Mouse (Mus musculus) heart, embryonic 13.5 days (tissue): ENCODE results near the gene Uspl1. TPM values are rescaled to one million over a fixed set of nuclear protein-coding genes. Genes with fewer than 3 reads are reported as not detected.

Experiments used
- ATAC-seq: fragments of 200-750 bp; cut with Nextera tagmentation; 2 replicates; pipeline ENCODE4 v1.8.0; 2017; ENCODE audit warnings: moderate TSS enrichment; ENCODE audit not compliant: insufficient number of reproducible peaks, low FRiP score, low TSS enrichment; ENCODE audit errors: extremely low read depth
- H3K27ac ChIP-seq: fragments of 300-500 bp; sonication (generic); replicated peaks from 2 replicates; pipeline ENCODE4 v1.5.1; 2015; ENCODE audit warnings: moderate library complexity, mild to moderate bottlenecking, inconsistent platforms
- H3K27me3 ChIP-seq: fragments of 300-500 bp; sonication (generic); replicated peaks from 2 replicates; pipeline ENCODE4 v1.6.1; 2015; ENCODE audit warnings: mild to moderate bottlenecking, inconsistent platforms
- H3K36me3 ChIP-seq: fragments of 300-500 bp; sonication (generic); 2 replicates; pipeline ENCODE4 v1.6.1; 2015; ENCODE audit warnings: mild to moderate bottlenecking, inconsistent platforms
- H3K4me1 ChIP-seq: fragments of 300-500 bp; sonication (generic); 2 replicates; pipeline ENCODE4 v1.6.1; 2015; ENCODE audit warnings: inconsistent platforms
- H3K4me2 ChIP-seq: fragments of 300-500 bp; sonication (generic); 2 replicates; pipeline ENCODE4 v1.6.1; 2015; ENCODE audit warnings: inconsistent platforms, mild to moderate bottlenecking, moderate library complexity
- H3K4me3 ChIP-seq: fragments of 300-500 bp; sonication (generic); 2 replicates; pipeline ENCODE4 v1.5.1; 2015; ENCODE audit warnings: moderate library complexity, mild to moderate bottlenecking, inconsistent platforms
- H3K9ac ChIP-seq: fragments of 300-500 bp; sonication (generic); 2 replicates; pipeline ENCODE4 v1.6.1; 2015; ENCODE audit warnings: inconsistent platforms, mild to moderate bottlenecking, moderate library complexity
- H3K9me3 ChIP-seq: fragments of 300-500 bp; sonication (generic); 2 replicates; pipeline ENCODE4 v1.6.1; 2016; ENCODE audit warnings: inconsistent platforms
- WGBS: fragments of 180-500 bp; shearing (Covaris S2); methylation state at CpG from one replicate; pipeline ENCODE4 v1.1.7; 2015; ENCODE audit warnings: mixed read lengths; 5-methylcytosine and 5-hydroxymethylcytosine counted together
- polyA plus RNA-seq: library from polyadenylated mRNA; unstranded; fragments of >200 nt; fragmentation: Nextera tagmentation; extraction: Ambion mirVana; gene quantifications from 2 replicates; pipeline ENCODE4 v1.2.1, GENCODE M21; 2015

Uspl1 gene
- polyA plus RNA-seq, 1 experiment from 2014 or later, result 30.1 TPM

GRCm38 (mm10) chr5:149147386-149148000, 36.7 kb upstream of the Uspl1 start:
- no peak overlapping the region for H3K9ac ChIP-seq
- no peak overlapping the region for H3K4me3 ChIP-seq
- WGBS, result 53% methylated on average over 8 of the region's 8 CpGs
- no peaks in the 10 kb centered on the region for H3K36me3 ChIP-seq
- peaks cover 2% of the 10 kb centered on the region; the same call in 1 of the 2 replicates for H3K9me3 ChIP-seq
- peaks cover 2% of the 10 kb centered on the region; the same call in 1 of the 2 replicates for H3K4me1 ChIP-seq
- no peak overlapping the region for H3K4me2 ChIP-seq
- no peaks in the 10 kb centered on the region for H3K27me3 ChIP-seq
- no peak overlapping the region for H3K27ac ChIP-seq
- no peak for ATAC-seq

- Histone ChIP-seq H3K4me3 (no peak overlapping the region), H3K4me1 (peaks cover 5% of the 10 kb centered on the region; the same call in 1 of the 2 replicates), H3K36me3 (no peaks in the 10 kb centered on the region), H3K27ac (no peak overlapping the region), H3K9ac (no peak overlapping the region), H3K27me3 (no peaks in the 10 kb centered on the region), H3K4me2 (no peak overlapping the region), H3K9me3 (peaks cover 2% of the 10 kb centered on the region; the same call in 1 of the 2 replicates)
- 84% methylated on average over 3 of the region's 3 CpGs for WGBS
- no peak for ATAC-seq
These were observed 33.3 kb upstream of the Uspl1 start for GRCm38 (mm10) chr5:149150882-149151281.

GRCm38 (mm10) chr5:149152063-149152773, 31.9 kb upstream of the Uspl1 start:
- 50% methylated on average over 13 of the region's 13 CpGs for WGBS
- Histone ChIP-seq H3K27me3 (no peaks in the 10 kb centered on the region), H3K4me1 (peaks cover 5% of the 10 kb centered on the region; the same call in 1 of the 2 replicates), H3K4me2 (peak overlapping the region; percentile 25), H3K4me3 (no peak overlapping the region), H3K36me3 (no peaks in the 10 kb centered on the region), H3K9ac (no peak overlapping the region), H3K9me3 (peaks cover 2% of the 10 kb centered on the region; the same call in 1 of the 2 replicates), H3K27ac (peak overlapping the region; percentile 20; the same call in 1 of the 2 replicates)
- no peak; the same call in 1 of the 2 replicates for ATAC-seq

- no peak overlapping the region for H3K4me3 ChIP-seq
- 52% methylated on average over 12 of the region's 12 CpGs for WGBS
- H3K9ac ChIP-seq, result no peak overlapping the region
- peaks cover 2% of the 10 kb centered on the region; the same call in 1 of the 2 replicates for H3K9me3 ChIP-seq
- H3K4me1 ChIP-seq, result peaks cover 5% of the 10 kb centered on the region; the same call in 1 of the 2 replicates
- no peaks in the 10 kb centered on the region for H3K36me3 ChIP-seq
- H3K27me3 ChIP-seq, result no peaks in the 10 kb centered on the region
- no peak for ATAC-seq
- H3K27ac ChIP-seq, result peak overlapping the region; percentile 20; the same call in 1 of the 2 replicates
- peak overlapping the region; percentile 25 for H3K4me2 ChIP-seq
These were observed 31.4 kb upstream of the Uspl1 start for GRCm38 (mm10) chr5:149152774-149153155.

- H3K9ac ChIP-seq, result no peak overlapping the region
- no peak overlapping the region for H3K4me2 ChIP-seq
- H3K27me3 ChIP-seq, result no peaks in the 10 kb centered on the region
- H3K36me3 ChIP-seq, result no peaks in the 10 kb centered on the region
- H3K4me3 ChIP-seq, result no peak overlapping the region
- H3K27ac ChIP-seq, result no peak overlapping the region
- no peak for ATAC-seq
- no peaks in the 10 kb centered on the region for H3K9me3 ChIP-seq
- peaks cover 5% of the 10 kb centered on the region; the same call in 1 of the 2 replicates for H3K4me1 ChIP-seq
- WGBS, result 72% methylated on average over 18 of the region's 18 CpGs
These were observed 27.1 kb upstream of the Uspl1 start for GRCm38 (mm10) chr5:149156886-149157563.

GRCm38 (mm10) chr5:149159021-149159420, 25.1 kb upstream of the Uspl1 start:
- WGBS, result 65% methylated on average over 6 of the region's 6 CpGs
- Histone ChIP-seq H3K4me1 (no peaks in the 10 kb centered on the region), H3K36me3 (no peaks in the 10 kb centered on the region), H3K9ac (no peak overlapping the region), H3K27ac (no peak overlapping the region), H3K9me3 (no peaks in the 10 kb centered on the region), H3K4me2 (no peak overlapping the region), H3K27me3 (no peaks in the 10 kb centered on the region), H3K4me3 (no peak overlapping the region)
- no peak for ATAC-seq

GRCm38 (mm10) chr5:149160469-149160868, 23.7 kb upstream of the Uspl1 start:
- ATAC-seq, result no peak
- Histone ChIP-seq H3K9ac (no peak overlapping the region), H3K4me3 (no peak overlapping the region), H3K27me3 (no peaks in the 10 kb centered on the region), H3K9me3 (no peaks in the 10 kb centered on the region), H3K36me3 (no peaks in the 10 kb centered on the region), H3K27ac (no peak overlapping the region), H3K4me1 (no peaks in the 10 kb centered on the region), H3K4me2 (no peak overlapping the region)
- 64% methylated on average over 4 of the region's 4 CpGs for WGBS

- no peak overlapping the region for H3K9ac ChIP-seq
- H3K27ac ChIP-seq, result no peak overlapping the region; the same call in 1 of the 2 replicates
- no peaks in the 10 kb centered on the region for H3K27me3 ChIP-seq
- no peak overlapping the region for H3K4me3 ChIP-seq
- ATAC-seq, result no peak
- no peak overlapping the region for H3K4me2 ChIP-seq
- no peaks in the 10 kb centered on the region for H3K4me1 ChIP-seq
- 51% methylated on average over 7 of the region's 7 CpGs for WGBS
- H3K36me3 ChIP-seq, result no peaks in the 10 kb centered on the region
- no peaks in the 10 kb centered on the region for H3K9me3 ChIP-seq
These were observed 21.3 kb upstream of the Uspl1 start for GRCm38 (mm10) chr5:149162890-149163289.

GRCm38 (mm10) chr5:149164881-149165280, 19.3 kb upstream of the Uspl1 start:
- no peak overlapping the region for H3K4me3 ChIP-seq
- no peak for ATAC-seq
- 51% methylated on average over 7 of the region's 7 CpGs for WGBS
- H3K27ac ChIP-seq, result peak overlapping the region; percentile 24; the same call in 1 of the 2 replicates
- no peaks in the 10 kb centered on the region for H3K36me3 ChIP-seq
- no peak overlapping the region for H3K4me2 ChIP-seq
- H3K9ac ChIP-seq, result no peak overlapping the region
- no peaks in the 10 kb centered on the region for H3K4me1 ChIP-seq
- no peaks in the 10 kb centered on the region for H3K27me3 ChIP-seq
- no peaks in the 10 kb centered on the region for H3K9me3 ChIP-seq

- Histone ChIP-seq H3K27me3 (no peaks in the 10 kb centered on the region), H3K9me3 (no peaks in the 10 kb centered on the region), H3K27ac (no peak overlapping the region), H3K9ac (no peak overlapping the region), H3K4me2 (no peak overlapping the region), H3K4me3 (no peak overlapping the region), H3K36me3 (no peaks in the 10 kb centered on the region), H3K4me1 (no peaks in the 10 kb centered on the region)
- no peak for ATAC-seq
- WGBS, result 86% methylated on average over 10 of the region's 10 CpGs
These were observed 18.1 kb upstream of the Uspl1 start for GRCm38 (mm10) chr5:149166011-149166410.

GRCm38 (mm10) chr5:149168051-149168450, 16.1 kb upstream of the Uspl1 start:
- H3K27ac ChIP-seq, result no peak overlapping the region
- ATAC-seq, result no peak
- no peak overlapping the region for H3K4me2 ChIP-seq
- no peaks in the 10 kb centered on the region for H3K4me1 ChIP-seq
- WGBS, result 79% methylated on average over 2 of the region's 2 CpGs
- no peak overlapping the region for H3K4me3 ChIP-seq
- no peaks in the 10 kb centered on the region for H3K9me3 ChIP-seq
- no peak overlapping the region for H3K9ac ChIP-seq
- no peaks in the 10 kb centered on the region for H3K27me3 ChIP-seq
- no peaks in the 10 kb centered on the region for H3K36me3 ChIP-seq
